Mouse (Mus musculus): ENCODE results near the gene Bcas3.

The Bcas3 gene

GRCm38 (mm10) chr11:85739266-85739977 lies 386.5 kb downstream of the Bcas3 start:
- in situ Hi-C loops (cut with MseI, MboI), result no loop called here

DNA sequence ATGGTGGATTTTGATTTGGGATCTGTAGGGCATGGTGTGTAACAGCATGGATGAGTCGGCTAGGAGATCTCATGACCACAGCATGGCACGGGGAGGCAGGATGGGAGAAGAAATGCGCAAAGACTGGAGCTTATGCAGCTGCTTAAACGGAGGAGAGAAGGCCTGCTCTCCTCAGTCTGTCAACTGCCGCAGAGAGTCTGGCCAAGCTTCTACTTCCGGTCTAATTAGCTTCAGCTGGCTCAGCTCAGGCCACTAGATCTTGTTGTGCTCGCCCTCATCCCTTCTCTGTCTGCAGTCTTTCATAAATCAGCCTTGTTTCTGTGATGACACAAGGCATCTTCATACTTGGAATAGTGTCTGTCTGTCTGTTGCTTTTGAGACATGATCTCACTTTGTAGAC lies 393.4 kb downstream of the Bcas3 start:
- in situ Hi-C loops (cut with MseI, MboI), result no loop called here

- in situ Hi-C loops (cut with MseI, MboI), result no loop called here
These were observed 395.9 kb downstream of the Bcas3 start for GRCm38 (mm10) chr11:85748891-85749290.

DNA sequence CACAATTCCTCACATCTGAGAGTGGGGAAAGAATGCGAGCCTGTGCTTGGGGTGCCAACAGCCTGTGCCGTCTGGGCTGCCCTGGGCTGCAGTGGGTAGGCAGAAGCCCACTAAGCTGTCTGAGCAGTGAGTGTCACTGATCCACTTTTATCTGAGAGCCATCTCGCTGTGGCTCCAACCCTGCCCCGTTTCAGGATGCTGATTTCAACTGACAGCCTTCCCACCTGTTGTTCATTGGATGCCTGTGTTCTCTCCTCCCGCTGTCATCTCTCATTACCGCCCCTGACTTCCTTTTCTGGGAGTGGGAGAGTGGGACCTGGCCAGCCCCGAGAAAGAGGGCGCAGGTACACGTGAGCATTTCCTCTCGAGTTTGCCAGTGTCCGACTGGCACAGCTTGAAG lies 398.2 kb downstream of the Bcas3 start:
- in situ Hi-C loops (cut with MseI, MboI), result no loop called here

- in situ Hi-C loops (cut with MseI, MboI), result no loop called here
These were observed 401.9 kb downstream of the Bcas3 start for GRCm38 (mm10) chr11:85754631-85755502.

DNA sequence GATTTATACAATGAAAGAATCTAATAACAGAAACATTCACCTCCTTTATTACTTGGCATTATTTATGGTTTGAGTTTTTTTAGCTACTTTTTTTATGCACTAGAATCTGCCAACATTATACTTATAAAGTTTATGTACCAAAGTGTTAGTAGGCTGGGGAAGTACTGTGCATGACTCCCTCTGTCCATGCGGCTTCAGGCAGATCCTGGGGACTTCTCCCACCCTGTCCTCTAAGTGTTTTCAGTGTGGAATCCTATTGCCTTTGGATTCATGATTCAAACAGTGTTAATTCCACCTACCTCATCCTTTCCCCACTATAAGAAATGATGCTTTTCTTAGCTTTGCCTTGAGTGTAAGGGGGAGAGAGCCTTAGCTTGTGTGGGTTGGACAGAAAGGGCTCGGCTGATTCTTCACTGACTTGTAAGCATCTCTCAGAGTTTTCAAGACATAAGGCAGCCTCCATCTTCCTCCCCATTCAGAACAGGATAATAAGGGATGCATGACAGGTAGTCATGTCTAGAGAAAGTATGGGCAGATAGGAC lies 402.6 kb downstream of the Bcas3 start:
- in situ Hi-C loops (cut with MseI, MboI), result no loop called here

DNA sequence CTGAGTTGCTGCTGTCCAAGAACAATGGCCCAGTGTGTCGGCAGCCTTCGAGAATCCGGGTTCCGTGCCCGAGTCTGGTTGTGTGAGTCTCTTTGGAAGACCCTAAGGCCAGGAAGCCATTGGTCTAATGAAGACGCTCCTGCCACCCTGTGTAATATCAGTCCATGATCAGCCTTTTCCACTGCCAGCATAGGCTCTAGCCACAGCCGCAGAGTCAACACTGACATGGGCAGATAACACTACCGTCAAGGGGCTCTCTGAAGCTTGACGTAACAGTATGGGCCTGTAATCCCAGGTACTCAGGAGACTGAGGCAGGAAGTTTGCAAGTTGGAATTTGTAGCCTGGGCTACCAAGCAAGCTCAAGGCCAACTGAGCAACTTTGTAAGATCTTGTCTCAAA lies 405.9 kb downstream of the Bcas3 start:
- in situ Hi-C loops (cut with MseI, MboI), result no loop called here

GRCm38 (mm10) chr11:85759634-85760439 lies 406.9 kb downstream of the Bcas3 start:
- in situ Hi-C loops (cut with MseI, MboI), result no loop called here

- in situ Hi-C loops (cut with MseI, MboI), result no loop called here
These were observed 407.6 kb downstream of the Bcas3 start for GRCm38 (mm10) chr11:85760486-85761141.

- in situ Hi-C loops (cut with MseI, MboI), result no loop called here
These were observed 408.2 kb downstream of the Bcas3 start for GRCm38 (mm10) chr11:85761170-85761569.

DNA sequence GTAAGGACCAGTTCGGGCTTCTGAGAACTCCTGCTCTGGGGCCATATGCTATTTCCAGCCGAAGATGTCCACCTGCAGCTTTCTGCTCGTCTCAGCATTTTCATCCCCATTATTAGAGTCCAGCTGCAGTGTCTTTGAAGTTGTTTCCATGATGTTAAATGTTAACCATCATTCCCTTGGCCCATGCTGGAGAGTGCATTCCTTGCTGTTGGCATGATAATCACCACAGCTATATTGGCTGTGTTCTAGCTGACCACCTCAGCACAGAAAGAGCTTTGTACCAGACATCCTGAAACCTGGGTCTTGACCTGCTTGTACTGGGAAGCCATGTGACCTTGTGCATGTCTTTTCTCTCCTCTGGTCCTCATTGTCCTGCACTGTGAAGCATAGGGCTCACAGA lies 410.7 kb downstream of the Bcas3 start:
- in situ Hi-C loops (cut with MseI, MboI), result no loop called here

- in situ Hi-C loops (cut with MseI, MboI), result no loop called here
These were observed 413.2 kb downstream of the Bcas3 start for GRCm38 (mm10) chr11:85766106-85766723.

- in situ Hi-C loops (cut with MseI, MboI), result no loop called here
These were observed 413.8 kb downstream of the Bcas3 start for GRCm38 (mm10) chr11:85766811-85767210.

DNA sequence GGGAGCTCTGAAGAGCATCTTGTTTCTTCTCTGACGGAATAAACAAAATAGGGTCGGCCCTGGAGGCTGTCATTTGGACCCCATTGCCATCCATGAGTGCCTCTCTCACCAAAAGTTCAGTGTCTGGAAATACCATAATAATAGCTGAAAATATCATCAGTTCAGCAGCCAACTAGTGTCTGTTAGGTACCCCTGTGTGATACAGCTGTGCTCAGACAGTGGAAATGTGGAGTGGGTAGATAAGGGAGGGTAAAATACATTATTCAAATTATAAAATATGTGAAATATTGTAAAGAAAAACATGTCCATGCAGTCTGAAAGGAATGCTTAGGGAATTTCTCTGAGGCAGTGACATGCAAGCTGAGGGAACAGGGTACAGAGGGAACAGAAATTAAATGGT lies 416.8 kb downstream of the Bcas3 start:
- in situ Hi-C loops (cut with MseI, MboI), result no loop called here

DNA sequence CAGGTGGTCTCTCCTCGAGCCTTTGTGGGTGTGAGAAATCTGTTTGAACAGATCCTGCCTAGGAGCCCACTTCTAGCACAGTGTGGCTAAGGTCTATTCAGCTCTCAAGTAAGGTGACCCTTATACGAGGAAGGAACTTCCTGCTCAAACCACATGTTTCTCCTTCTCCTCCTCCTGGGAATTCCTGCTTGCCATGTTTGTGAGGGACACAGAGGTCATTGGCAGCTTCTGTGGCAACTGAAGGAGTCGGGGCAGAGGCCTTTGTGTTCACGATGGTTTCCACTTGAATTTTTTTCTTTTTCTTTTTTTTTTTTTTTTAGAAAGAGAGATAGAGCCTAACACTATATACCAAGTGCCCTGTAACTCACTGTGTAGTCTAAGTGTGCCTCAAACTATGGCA lies 420.4 kb downstream of the Bcas3 start:
- in situ Hi-C loops (cut with MseI, MboI), result no loop called here

DNA sequence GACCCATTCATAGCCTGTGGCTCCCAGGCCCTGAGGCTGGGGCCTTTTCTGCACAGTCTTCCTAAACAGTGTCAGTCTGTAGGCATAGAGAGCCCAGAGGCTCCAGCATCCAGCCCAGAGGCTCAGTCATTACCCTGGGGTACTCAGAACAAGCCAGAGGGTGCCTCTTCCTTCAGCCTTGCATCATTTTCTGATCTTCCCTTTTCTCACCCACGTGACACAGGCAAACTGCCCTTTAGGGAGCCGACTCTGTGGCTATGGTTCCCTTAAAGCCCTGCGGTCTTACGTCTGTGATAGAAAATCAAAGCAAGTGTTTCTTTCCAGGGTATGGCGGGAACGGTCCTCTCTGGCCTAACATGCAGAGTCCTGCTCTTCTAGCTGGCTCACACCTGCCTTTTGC lies 421.7 kb downstream of the Bcas3 start:
- in situ Hi-C loops (cut with MseI, MboI), result no loop called here

GRCm38 (mm10) chr11:85775492-85775891 lies 422.5 kb downstream of the Bcas3 start:
- in situ Hi-C loops (cut with MseI, MboI), result no loop called here

DNA sequence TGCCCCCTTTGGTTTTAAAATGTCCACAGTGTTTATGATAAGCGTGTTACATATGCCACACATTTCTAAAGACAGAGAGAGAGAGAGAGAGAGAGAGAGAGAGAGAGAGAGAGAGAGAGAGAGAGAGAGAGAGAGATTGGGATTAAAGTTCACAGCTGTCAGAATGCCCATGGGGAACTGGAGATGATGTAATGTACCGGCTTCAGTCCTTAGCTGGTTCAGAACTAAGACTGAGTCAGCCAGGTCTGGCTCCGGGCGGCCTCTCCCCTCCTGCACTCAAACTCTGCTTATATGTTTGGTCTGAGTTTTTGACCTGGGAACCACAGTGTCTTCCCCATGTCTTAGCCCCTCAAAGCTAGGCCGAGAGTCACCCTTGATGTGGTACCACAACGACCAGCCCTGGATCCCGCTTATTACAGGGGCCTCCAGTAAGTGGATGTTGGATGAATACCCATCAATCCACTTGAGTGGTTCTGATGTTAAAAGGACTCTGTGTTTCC lies 423.9 kb downstream of the Bcas3 start:
- in situ Hi-C loops (cut with MseI, MboI), result no loop called here

- in situ Hi-C loops (cut with MseI, MboI), result no loop called here
These were observed 425.0 kb downstream of the Bcas3 start for GRCm38 (mm10) chr11:85777950-85778349.

DNA sequence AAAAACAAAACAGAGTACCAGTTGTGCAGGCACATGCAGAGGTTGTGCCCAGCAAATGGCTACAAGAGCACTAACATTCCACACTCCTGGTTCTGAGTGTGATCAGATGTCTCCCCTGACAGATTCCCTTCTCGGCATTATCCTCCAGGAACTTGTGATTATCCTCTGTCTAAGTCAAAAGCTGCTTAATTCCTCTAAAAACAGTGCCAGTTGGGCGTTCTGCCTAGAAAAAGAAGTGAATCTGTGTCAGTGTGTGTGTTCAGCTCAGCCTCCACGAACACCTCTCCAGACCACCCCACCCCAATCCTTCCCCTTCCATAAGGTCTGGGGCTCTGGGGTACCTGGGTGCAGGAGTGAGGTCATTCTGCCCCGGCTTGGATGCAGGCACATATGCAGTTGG lies 427.3 kb downstream of the Bcas3 start:
- in situ Hi-C loops (cut with MseI, MboI), result no loop called here

Data from mouse trophoblast stem cell (cell line).